Mouse (Mus musculus): ENCODE data around the gene Gabarapl2. TPM values are rescaled to one million over a fixed set of nuclear protein-coding genes. Genes with fewer than 3 reads are reported as not detected.

Gabarapl2 gene
- polyA plus RNA-seq, 1 experiment from 2014 or later = 453 TPM

DNA sequence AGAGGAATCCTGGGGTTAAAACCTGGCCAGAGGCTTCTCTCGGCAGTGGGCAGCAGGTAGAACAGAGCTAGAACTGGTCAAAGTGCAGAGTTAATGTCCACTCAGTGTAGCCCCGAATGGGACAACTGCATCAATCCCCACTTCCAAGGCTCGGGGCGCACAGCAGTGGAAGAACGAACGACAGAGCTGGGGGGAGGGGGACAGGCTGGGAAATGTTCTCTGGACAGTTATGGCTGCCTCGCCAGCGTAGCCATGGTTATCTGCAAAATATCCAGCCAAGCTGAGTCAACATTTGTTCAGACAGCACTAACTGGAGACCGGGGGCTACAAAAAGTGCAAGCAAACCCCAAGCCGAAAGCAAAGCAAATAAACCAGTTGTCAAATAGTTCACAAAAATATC, 37.6 kb downstream of the Gabarapl2 start:
- Histone ChIP-seq H3K9me3 (no peaks in the 10 kb centered on the region), H3K9ac (replicated peaks) (no peak overlapping the region), H3K27me3 (no peaks in the 10 kb centered on the region), H3K36me3 (peaks cover 45% of the 10 kb centered on the region), H3K4me3 (replicated peaks) (no peak overlapping the region), H3K4me1 (replicated peaks) (no peaks in the 10 kb centered on the region), H3K27ac (no peak overlapping the region), H3K4me2 (replicated peaks) (no peak overlapping the region)
- no peak for ATAC-seq
- 79% methylated on average over 10 of the region's 10 CpGs for WGBS

DNA sequence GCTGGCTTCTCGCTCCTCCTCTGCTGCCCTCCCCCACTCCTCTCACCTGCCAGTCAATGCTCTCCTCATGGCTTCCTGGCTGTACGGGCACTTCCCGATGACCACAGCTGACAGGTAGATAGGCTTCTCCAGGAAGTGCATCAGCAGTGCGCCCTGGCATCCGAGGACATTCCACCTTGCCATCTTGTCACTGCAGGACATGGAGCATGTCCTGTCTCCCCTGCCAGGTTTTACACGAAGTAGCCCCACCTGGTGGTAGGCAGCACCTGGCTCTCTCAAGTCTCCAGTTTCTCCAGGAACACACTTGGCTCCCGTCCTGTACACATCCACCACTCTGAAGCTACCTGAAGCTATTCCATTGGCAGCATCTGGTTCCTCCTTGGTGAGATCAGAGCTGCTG, 41.6 kb downstream of the Gabarapl2 start:
- no peak overlapping the region for H3K27ac ChIP-seq
- no peak for ATAC-seq
- no peaks in the 10 kb centered on the region for H3K27me3 ChIP-seq
- no peak overlapping the region for H3K4me3 ChIP-seq (replicated peaks)
- no peak overlapping the region for H3K4me2 ChIP-seq (replicated peaks)
- peaks cover 50% of the 10 kb centered on the region for H3K36me3 ChIP-seq
- no peak overlapping the region for H3K9ac ChIP-seq (replicated peaks)
- no peaks in the 10 kb centered on the region for H3K4me1 ChIP-seq (replicated peaks)
- WGBS = 82% methylated on average over 7 of the region's 7 CpGs
- H3K9me3 ChIP-seq = no peaks in the 10 kb centered on the region

- Histone ChIP-seq H3K36me3 (peaks cover 54% of the 10 kb centered on the region), H3K4me3 (replicated peaks) (no peak overlapping the region), H3K4me1 (replicated peaks) (no peaks in the 10 kb centered on the region), H3K27ac (no peak overlapping the region), H3K27me3 (no peaks in the 10 kb centered on the region), H3K9me3 (no peaks in the 10 kb centered on the region), H3K9ac (replicated peaks) (no peak overlapping the region), H3K4me2 (replicated peaks) (no peak overlapping the region)
- no peak for ATAC-seq
- 92% methylated on average over 10 of the region's 10 CpGs for WGBS
Observed at GRCm38 (mm10) chr8:111984511-111984910, 44.0 kb downstream of the Gabarapl2 start.

DNA sequence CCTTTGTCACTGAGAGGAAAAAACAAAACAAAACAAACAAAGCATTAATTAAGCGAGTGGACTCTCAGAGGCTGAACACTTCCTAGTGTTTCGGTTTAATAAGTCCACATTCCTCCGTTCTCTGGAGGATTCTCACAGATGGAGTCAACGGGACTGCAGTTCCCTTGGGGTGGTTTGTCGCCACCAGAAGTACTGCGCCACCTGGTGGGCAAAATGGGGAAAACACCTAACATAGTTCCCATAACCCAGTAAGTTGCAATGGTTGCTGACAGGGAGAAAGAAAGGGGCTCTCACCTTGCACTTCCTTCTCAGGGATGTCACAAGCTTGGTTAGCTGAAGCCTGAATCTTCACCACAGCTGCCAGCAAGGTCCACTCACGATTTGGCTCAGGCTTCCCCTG, 49.4 kb downstream of the Gabarapl2 start:
- 21% methylated on average over 7 of the region's 7 CpGs for WGBS
- H3K4me2 ChIP-seq (replicated peaks) = no peak overlapping the region
- no peak for ATAC-seq
- H3K27me3 ChIP-seq = no peaks in the 10 kb centered on the region
- no peak overlapping the region for H3K4me3 ChIP-seq (replicated peaks)
- H3K4me1 ChIP-seq (replicated peaks) = peaks cover 10% of the 10 kb centered on the region
- no peak overlapping the region for H3K9ac ChIP-seq (replicated peaks)
- no peaks in the 10 kb centered on the region for H3K9me3 ChIP-seq
- H3K36me3 ChIP-seq = peaks cover 52% of the 10 kb centered on the region
- H3K27ac ChIP-seq = no peak overlapping the region

DNA sequence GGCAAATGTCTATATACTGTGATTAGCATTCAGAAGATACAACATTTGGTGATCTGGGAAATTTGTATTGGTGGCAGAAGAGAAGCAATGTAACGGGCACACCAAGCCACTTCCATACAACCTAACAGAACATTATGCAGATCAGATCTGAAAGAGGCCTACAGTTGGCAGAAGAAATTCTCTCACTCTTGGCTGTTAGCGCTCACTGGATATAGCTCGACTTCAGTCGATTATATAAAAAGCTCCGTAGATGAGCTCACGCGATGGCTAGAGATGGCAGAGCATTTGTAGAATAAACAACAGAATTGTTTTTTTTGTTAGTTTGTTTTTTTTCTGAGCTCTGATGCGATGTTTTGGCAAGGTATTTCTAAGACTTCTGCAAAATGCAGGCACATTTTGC, 50.8 kb downstream of the Gabarapl2 start:
- peaks cover 10% of the 10 kb centered on the region for H3K4me1 ChIP-seq (replicated peaks)
- H3K9ac ChIP-seq (replicated peaks) = peak overlapping the region; percentile 81; the same call in 1 of the 2 replicates
- peak overlapping the region; percentile 76 for H3K4me3 ChIP-seq (replicated peaks)
- no peak for ATAC-seq
- H3K27me3 ChIP-seq = no peaks in the 10 kb centered on the region
- H3K36me3 ChIP-seq = peaks cover 58% of the 10 kb centered on the region
- no peak overlapping the region for H3K27ac ChIP-seq
- 66% methylated on average over 8 of the region's 8 CpGs for WGBS
- H3K9me3 ChIP-seq = no peaks in the 10 kb centered on the region
- peak overlapping the region; percentile 76 for H3K4me2 ChIP-seq (replicated peaks)

GRCm38 (mm10) chr8:111992013-111992702, 51.7 kb downstream of the Gabarapl2 start, which contains the start of gene Adat1:
Adat1 (minus strand) TSS chr8:111992302.
- H3K4me2 ChIP-seq (replicated peaks) = peak within 1 kb of the TSS; percentile 76
- peaks cover 59% of the 10 kb centered on the region for H3K36me3 ChIP-seq
- ATAC-seq = peak; percentile 99
- peak within 1 kb of the TSS; percentile 81 for H3K9ac ChIP-seq (replicated peaks)
- WGBS = 4% methylated on average over 33 of the region's 33 CpGs
- H3K27me3 ChIP-seq = no peaks in the 10 kb centered on the region
- H3K4me1 ChIP-seq (replicated peaks) = peaks cover 10% of the 10 kb centered on the region
- H3K27ac ChIP-seq = no peak within 1 kb of the TSS
- H3K9me3 ChIP-seq = no peaks in the 10 kb centered on the region
- peak within 1 kb of the TSS; percentile 76 for H3K4me3 ChIP-seq (replicated peaks)

DNA sequence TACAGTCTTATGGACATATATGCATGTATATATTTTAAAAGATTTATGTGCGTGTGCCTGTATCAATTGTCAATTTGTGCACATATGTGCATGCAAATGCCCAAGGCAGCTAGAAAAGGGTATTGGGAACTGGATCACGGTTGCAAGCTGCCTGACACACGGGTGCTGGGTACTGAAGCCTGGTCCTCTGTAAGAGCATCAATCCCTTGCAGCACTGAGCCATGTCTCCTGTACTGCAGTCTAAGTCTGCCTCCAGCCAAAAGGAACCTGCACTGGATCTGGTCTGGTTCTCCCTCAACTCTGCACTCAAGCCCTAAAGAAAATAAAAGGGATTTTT, 52.2 kb downstream of the Gabarapl2 start:
- no peak overlapping the region for H3K27ac ChIP-seq
- H3K36me3 ChIP-seq = peaks cover 61% of the 10 kb centered on the region
- peaks cover 10% of the 10 kb centered on the region for H3K4me1 ChIP-seq (replicated peaks)
- 71% methylated on average over 3 of the region's 3 CpGs for WGBS
- no peak overlapping the region for H3K9ac ChIP-seq (replicated peaks)
- no peaks in the 10 kb centered on the region for H3K9me3 ChIP-seq
- H3K4me3 ChIP-seq (replicated peaks) = peak overlapping the region; percentile 76; the same call in 1 of the 2 replicates
- no peaks in the 10 kb centered on the region for H3K27me3 ChIP-seq
- ATAC-seq = peak; percentile 47
- H3K4me2 ChIP-seq (replicated peaks) = peak overlapping the region; percentile 76

Other genes with a start within 250 kb of the Gabarapl2 start
- gene Ctrb1, start 249.7 kb upstream of the Gabarapl2 start, polyA plus RNA-seq (2015; fragmentation: Nextera tagmentation; extraction: Ambion mirVana) = 1.6 and 2.2 TPM in 2 replicates
- gene Bcar1, start 196.9 kb upstream of the Gabarapl2 start, polyA plus RNA-seq (2015; fragmentation: Nextera tagmentation; extraction: Ambion mirVana) = 48.7 and 55.0 TPM in 2 replicates
- 193 and 196 TPM in 2 replicates for gene Cfdp1, start 86.4 kb upstream of the Gabarapl2 start, polyA plus RNA-seq (2015; fragmentation: Nextera tagmentation; extraction: Ambion mirVana)
- gene Tmem170, start 64.0 kb upstream of the Gabarapl2 start, polyA plus RNA-seq (2015; fragmentation: Nextera tagmentation; extraction: Ambion mirVana) = 5.3 and 5.4 TPM in 2 replicates
- 3.1 and 4.2 TPM in 2 replicates for gene Chst5, start 30.3 kb upstream of the Gabarapl2 start, polyA plus RNA-seq (2015; fragmentation: Nextera tagmentation; extraction: Ambion mirVana)
- gene Tmem231, start 6.8 kb upstream of the Gabarapl2 start, polyA plus RNA-seq (2015; fragmentation: Nextera tagmentation; extraction: Ambion mirVana) = 15.9 and 16.8 TPM in 2 replicates
- 8.6 and 9.5 TPM in 2 replicates for gene Adat1, start 51.6 kb downstream of the Gabarapl2 start, polyA plus RNA-seq (2015; fragmentation: Nextera tagmentation; extraction: Ambion mirVana)
- 169 and 171 TPM in 2 replicates for gene Kars, start 70.6 kb downstream of the Gabarapl2 start, polyA plus RNA-seq (2015; fragmentation: Nextera tagmentation; extraction: Ambion mirVana)
- gene Terf2ip, start 70.7 kb downstream of the Gabarapl2 start, polyA plus RNA-seq (2015; fragmentation: Nextera tagmentation; extraction: Ambion mirVana) = 52.8 and 55.9 TPM in 2 replicates
- gene Gm6793, start 74.3 kb downstream of the Gabarapl2 start, polyA plus RNA-seq (2015; fragmentation: Nextera tagmentation; extraction: Ambion mirVana) = 0.45 and 1.2 TPM in 2 replicates

Data from midbrain, embryonic 13.5 days (tissue).